Mouse (Mus musculus) kidney, postnatal 0 days (tissue): ENCODE measurements at regions not wholly inside any gene's neighbourhood (a gene's known extent, or its start where the extent isn't known, plus 50 kb on each side); places are given as distances from the start of the nearest gene placed in this dataset.

Experiments
- ATAC-seq: fragments of 200-750 bp; cut with Nextera tagmentation; replicated peaks from 2 replicates; pipeline ENCODE4 v1.8.0; 2017; ENCODE audit warnings: low read depth, moderate number of reproducible peaks, moderate TSS enrichment, moderate library complexity; ENCODE audit not compliant: low FRiP score
- DNase-seq: peaks from one replicate; pipeline ENCODE4 v3.0.0-alpha.2; 2016; ENCODE audit warnings: low spot score
- H3K27ac ChIP-seq: fragments of 300-500 bp; sonication (generic); 2 replicates; pipeline ENCODE4 v1.5.1; 2014; ENCODE audit warnings: mild to moderate bottlenecking
- H3K27me3 ChIP-seq: fragments of 300-500 bp; sonication (generic); 2 replicates; pipeline ENCODE4 v1.6.1; 2014; ENCODE audit warnings: low read length, mixed read lengths; ENCODE audit not compliant: insufficient read depth
- H3K36me3 ChIP-seq: fragments of 300-500 bp; sonication (generic); 2 replicates; pipeline ENCODE4 v1.6.1; 2014; ENCODE audit warnings: low read length, mixed read lengths; ENCODE audit not compliant: insufficient read depth
- H3K4me1 ChIP-seq: fragments of 300-500 bp; sonication (generic); replicated peaks from 2 replicates; pipeline ENCODE4 v1.6.1; 2014; ENCODE audit warnings: antibody characterized with exemption, low read length, mixed read lengths; ENCODE audit not compliant: insufficient read depth
- H3K4me2 ChIP-seq: fragments of 300-500 bp; sonication (generic); 2 replicates; pipeline ENCODE4 v1.6.1; 2014; ENCODE audit warnings: mild to moderate bottlenecking, low read length, moderate library complexity, mixed read lengths
- H3K4me3 ChIP-seq: fragments of 300-500 bp; sonication (generic); replicated peaks from 2 replicates; pipeline ENCODE4 v1.5.1; 2014; ENCODE audit warnings: low read depth, low read length
- H3K9ac ChIP-seq: fragments of 300-500 bp; sonication (generic); 2 replicates; pipeline ENCODE4 v1.6.1; 2014; ENCODE audit warnings: low read depth, low read length
- H3K9me3 ChIP-seq: fragments of 300-500 bp; sonication (generic); replicated peaks from 2 replicates; pipeline ENCODE4 v1.6.1; 2016; ENCODE audit warnings: low read length, inconsistent platforms, mixed read lengths
- CTCF ChIP-seq: IDR thresholded peaks from 2 replicates; pipeline ENCODE4 v1.5.1; 2016; ENCODE audit warnings: antibody characterized with exemption, low read depth, mild to moderate bottlenecking, moderate library complexity
- WGBS: fragments of 180-500 bp; shearing (Covaris S2); extraction: QIAGEN DNeasy Blood & Tissue Kit; methylation state at CpG from one replicate; pipeline ENCODE4 v1.1.7; 2014; 5-methylcytosine and 5-hydroxymethylcytosine counted together

DNA sequence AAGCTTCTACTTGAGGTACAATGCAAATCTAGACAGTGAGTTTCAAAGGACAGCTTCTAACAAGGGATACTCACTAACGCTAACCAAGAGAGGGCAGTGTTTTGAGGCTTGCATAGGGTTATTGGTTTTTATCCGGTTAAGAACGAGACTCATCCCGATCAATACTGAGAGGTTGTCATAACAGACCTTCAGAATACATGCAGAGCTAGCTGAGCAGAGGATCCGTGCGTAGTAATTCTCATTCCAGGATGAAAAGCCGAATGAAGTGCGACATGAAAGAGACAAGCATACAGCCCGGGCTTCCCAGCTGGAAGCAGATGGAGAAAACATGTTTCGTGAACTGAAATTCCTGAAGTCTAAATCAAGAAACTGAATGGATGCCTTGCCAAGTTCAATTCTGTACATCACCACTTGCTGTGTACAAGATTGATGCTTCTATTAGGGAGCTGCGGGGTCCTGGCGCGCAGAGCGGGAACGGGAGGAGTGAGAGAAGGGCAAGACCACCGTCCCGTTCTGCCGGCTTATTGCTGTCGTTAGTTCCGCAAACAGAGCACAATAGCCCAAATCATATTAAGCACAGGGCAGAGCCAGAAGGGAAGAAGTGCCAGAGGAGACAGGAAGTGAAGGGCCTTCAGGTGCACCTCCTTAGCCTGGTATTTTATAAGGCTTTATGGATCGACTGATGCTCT, 65.4 kb upstream of the Tes start:
- H3K9ac ChIP-seq = no peak overlapping the region
- no peak overlapping the region for H3K27ac ChIP-seq
- H3K9me3 ChIP-seq = no peaks in the 10 kb centered on the region
- no peaks in the 10 kb centered on the region for H3K36me3 ChIP-seq
- H3K27me3 ChIP-seq = no peaks in the 10 kb centered on the region
- H3K4me3 ChIP-seq = no peak overlapping the region
- no peak for ATAC-seq
- 63% methylated on average over 21 of the region's 21 CpGs for WGBS
- no peak; the same call in 1 of the 2 replicates for TF ChIP-seq CTCF
- no peaks in the 10 kb centered on the region for H3K4me1 ChIP-seq
- H3K4me2 ChIP-seq = no peak overlapping the region; the same call in 1 of the 2 replicates
- DNase-seq = no peak

DNA sequence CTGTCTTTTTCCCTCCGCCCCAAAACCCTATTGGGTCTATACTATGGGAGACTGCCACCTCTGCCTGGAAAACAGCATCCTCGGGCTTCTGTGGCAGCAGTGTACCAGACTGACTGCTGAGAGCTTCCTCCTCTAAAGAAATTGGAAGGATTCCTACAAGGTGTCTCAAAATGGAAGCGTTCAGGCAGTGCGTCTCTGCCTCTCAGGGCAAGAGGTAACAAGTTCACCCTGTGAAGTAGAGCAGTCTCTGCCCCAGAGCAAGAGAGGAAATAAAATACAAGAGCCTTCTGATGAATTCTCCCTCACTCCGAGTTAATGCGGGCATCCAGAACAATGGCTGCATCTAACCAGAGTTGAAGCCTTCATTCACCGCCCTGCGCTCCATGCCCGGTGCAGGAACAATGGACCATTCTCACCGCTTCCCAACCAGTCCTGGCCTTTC, 69.4 kb upstream of the Tes start:
- Histone ChIP-seq H3K4me2 (no peak overlapping the region), H3K9me3 (no peaks in the 10 kb centered on the region)
- 47% methylated on average over 10 of the region's 10 CpGs for WGBS

DNA sequence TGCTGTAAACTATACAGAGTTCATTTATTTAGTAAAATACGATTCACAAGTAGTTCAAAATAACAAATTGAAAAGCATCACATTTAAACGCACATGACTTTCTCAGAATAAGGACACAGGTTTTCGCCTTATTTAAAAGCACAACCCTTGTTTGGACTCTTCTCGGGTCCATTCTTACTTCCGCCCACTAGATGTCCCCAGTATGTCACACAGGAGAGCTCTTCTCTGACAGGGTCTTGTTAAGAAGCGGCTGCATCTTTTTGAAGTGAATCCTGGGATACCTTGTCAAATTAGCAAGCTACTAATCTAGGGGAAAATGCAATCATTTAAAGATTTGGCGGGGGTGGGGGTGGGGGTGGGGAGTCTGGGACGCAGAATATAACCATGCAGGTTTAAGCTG, 70.2 kb upstream of the Tes start:
- Histone ChIP-seq H3K4me1 (no peaks in the 10 kb centered on the region), H3K4me2 (no peak overlapping the region), H3K27ac (no peak overlapping the region), H3K4me3 (no peak overlapping the region), H3K36me3 (no peaks in the 10 kb centered on the region), H3K9me3 (no peaks in the 10 kb centered on the region), H3K9ac (no peak overlapping the region), H3K27me3 (no peaks in the 10 kb centered on the region)
- TF ChIP-seq CTCF = peak; percentile 71
- peak; percentile 81 for DNase-seq
- ATAC-seq = no peak
- 7% methylated on average over 8 of the region's 8 CpGs for WGBS

More for the DNA sequence above, 69.4 kb upstream of the Tes start:
- Histone ChIP-seq H3K27me3 (no peaks in the 10 kb centered on the region), H3K36me3 (no peaks in the 10 kb centered on the region), H3K9ac (no peak overlapping the region), H3K4me1 (no peaks in the 10 kb centered on the region), H3K4me3 (no peak overlapping the region), H3K27ac (no peak overlapping the region)
- TF ChIP-seq CTCF = no peak
- DNase-seq = no peak
- no peak for ATAC-seq

DNA sequence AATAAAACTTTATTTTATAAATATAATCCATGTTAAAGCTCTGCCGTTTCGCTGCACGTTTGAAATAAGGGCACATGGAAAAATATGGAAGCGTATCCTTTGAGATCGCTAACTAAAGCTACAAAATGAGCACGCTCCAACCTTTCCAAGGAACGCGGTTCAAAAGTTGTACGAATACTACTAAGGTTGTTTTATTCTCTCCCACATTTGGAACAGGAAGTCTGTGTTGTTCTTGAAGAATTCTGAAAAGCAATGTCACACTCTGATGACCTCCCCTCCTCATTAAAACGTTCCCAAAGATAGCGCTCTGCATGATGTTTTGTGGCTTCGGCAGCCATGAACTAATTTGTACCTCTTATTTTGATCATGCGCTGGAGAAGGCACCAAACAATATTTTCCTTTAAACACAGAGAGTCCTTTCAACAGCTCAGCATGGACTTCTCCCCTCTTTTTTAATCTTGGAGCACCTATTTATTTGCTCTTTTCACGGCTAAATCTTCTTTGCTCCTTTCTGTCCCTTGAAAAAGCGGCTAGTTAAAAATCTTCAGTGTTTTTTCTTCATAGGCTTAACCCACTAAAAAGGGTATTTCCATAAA, 72.9 kb upstream of the Tes start:
- no peak for TF ChIP-seq CTCF
- Histone ChIP-seq H3K36me3 (no peaks in the 10 kb centered on the region), H3K4me3 (no peak overlapping the region), H3K27ac (no peak overlapping the region), H3K4me2 (no peak overlapping the region), H3K9ac (no peak overlapping the region), H3K27me3 (no peaks in the 10 kb centered on the region), H3K9me3 (no peaks in the 10 kb centered on the region), H3K4me1 (no peaks in the 10 kb centered on the region)
- DNase-seq (no peak), ATAC-seq (no peak)
- WGBS = 68% methylated on average over 15 of the region's 15 CpGs

DNA sequence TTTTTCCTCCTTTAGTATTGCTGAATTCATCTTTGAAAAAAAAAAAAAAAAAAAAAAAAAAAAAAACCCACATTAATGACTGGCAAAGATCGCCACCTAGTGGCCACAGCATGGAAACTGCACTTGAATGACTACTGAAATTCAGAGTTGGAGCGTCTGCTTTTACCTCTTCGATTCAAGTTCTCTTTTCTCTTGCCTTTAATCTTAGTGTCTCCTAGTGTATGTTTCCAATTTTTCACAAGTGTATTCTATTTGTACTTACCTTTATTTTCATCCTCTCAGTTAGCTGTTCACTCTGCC, 79.9 kb upstream of the Tfec start:
- no peak overlapping the region for H3K4me3 ChIP-seq
- no peak overlapping the region for H3K4me2 ChIP-seq
- no peaks in the 10 kb centered on the region for H3K4me1 ChIP-seq
- no peak overlapping the region for H3K9ac ChIP-seq
- WGBS = 29% methylated on average over 3 of the region's 3 CpGs
- H3K27me3 ChIP-seq = no peaks in the 10 kb centered on the region
- no peaks in the 10 kb centered on the region for H3K9me3 ChIP-seq
- peak; percentile 85 for TF ChIP-seq CTCF
- no peaks in the 10 kb centered on the region for H3K36me3 ChIP-seq
- ATAC-seq (no peak), DNase-seq (peak; percentile 73)
- no peak overlapping the region for H3K27ac ChIP-seq

DNA sequence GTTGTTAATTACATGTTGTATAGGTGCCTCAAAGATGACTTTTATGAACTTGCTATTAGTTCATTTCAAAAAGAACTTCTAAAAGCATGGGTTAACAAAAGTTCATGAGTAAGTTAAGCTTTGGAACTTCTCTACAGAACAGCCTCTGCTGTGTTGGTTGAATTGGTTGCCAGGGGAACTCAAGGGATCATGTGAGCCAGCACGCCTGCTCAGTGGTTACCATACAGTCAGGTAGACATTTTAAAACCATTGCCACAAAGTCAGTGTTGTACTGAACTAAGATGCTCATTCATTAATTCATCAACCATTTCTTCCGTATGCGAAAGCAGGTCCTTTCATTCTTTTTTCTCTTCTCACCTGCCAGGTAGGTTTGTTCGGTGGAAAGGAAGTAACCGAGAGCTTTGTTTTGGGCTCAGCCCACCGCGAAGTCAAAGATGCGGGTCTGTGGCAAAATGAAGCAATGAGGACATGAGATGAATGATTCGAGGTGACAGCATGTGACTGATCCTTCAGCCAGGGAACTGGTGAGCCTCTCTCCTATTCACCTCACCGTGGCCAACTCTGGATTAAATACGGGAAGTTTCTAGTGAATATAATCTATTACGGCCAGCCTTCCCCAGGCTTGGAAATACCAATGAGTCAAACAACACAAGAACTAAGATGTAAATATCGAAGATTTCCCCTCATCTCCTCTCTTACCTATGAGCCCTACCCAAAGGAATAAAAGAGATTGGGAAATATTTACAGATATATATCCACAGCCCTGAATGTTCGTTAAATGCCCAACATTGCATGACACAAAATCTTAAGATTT, 79.4 kb upstream of the Tfec start:
- 70% methylated on average over 14 of the region's 14 CpGs for WGBS
- no peak for DNase-seq

More for the DNA sequence above, 79.4 kb upstream of the Tfec start:
- Histone ChIP-seq H3K4me3 (no peak overlapping the region), H3K9me3 (no peaks in the 10 kb centered on the region), H3K4me1 (no peaks in the 10 kb centered on the region), H3K4me2 (no peak overlapping the region), H3K27ac (no peak overlapping the region), H3K27me3 (no peaks in the 10 kb centered on the region), H3K9ac (no peak overlapping the region), H3K36me3 (no peaks in the 10 kb centered on the region)
- ATAC-seq = no peak
- no peak for TF ChIP-seq CTCF
